Mouse (Mus musculus): ENCODE measurements at regions not wholly inside any gene's neighbourhood (a gene's known extent, or its start where the extent isn't known, plus 50 kb on each side); places are given as distances from the start of the nearest gene placed in this dataset.

DNA sequence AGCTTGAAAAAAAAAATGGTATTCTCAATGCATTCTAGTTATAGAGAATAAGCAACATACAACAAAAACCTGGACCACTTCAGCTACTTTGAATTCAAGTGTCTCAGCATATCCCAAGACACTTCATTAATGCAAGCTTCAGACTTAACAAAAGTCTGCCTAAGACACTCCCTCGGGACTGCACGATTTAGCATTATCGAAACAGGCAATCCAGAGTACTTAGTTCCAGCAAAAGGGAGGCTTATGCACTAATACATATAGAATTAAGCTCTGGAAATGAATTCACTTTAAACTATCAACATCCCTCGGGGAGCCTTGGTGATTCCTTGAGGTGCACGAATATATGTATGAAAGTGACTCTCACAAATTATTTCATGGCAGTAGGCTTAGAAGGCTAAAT lies 97.9 kb upstream of the Pfn2 start:
- TF ChIP-seq POLR2A (IDR thresholded peaks at IDR 0.05; ENCODE audit: insufficient read depth, low read length) (no peak), CTCF (IDR thresholded peaks at IDR 0.05; ENCODE audit: low read depth, low read length) (no peak), EP300 (IDR thresholded peaks at IDR 0.05; ENCODE audit: insufficient read depth, low read depth, low read length) (no peak)

Data from ES-Bruce4 (cell line).